Mouse (Mus musculus) inflammation-experienced regulatory T-cells, adult 6 months (primary cell): ENCODE results near the gene Dgcr6. TPM values are rescaled to one million over a fixed set of nuclear protein-coding genes. Genes with fewer than 3 reads are reported as not detected.

Experiments
- polyA plus RNA-seq, 3 experiments: library from polyadenylated mRNA; unstranded; fragments of 100-300 nt; shearing (Covaris generic); gene quantifications; one replicate each; pipeline ENCODE4 v1.2.1; 2017

The Dgcr6 gene
- polyA plus RNA-seq, 3 experiments from 2014 or later = 11.5 to 19.1 (median 15.0) TPM

Other genes starting within 250 kb of the Dgcr6 start
- gene B830017H08Rik, start 219.7 kb upstream of the Dgcr6 start, polyA plus RNA-seq = not detected
- 1 to 10 TPM in 2 of 3 experiments, under 1 TPM in 1; 0.67 to 1.9 (median 1.5) TPM for gene Car15, start 214.5 kb upstream of the Dgcr6 start, polyA plus RNA-seq
- under 1 TPM; 0.17 to 0.43 (median 0.18) TPM for gene Gm20518, start 161.2 kb upstream of the Dgcr6 start, polyA plus RNA-seq
- under 1 TPM in 1 of 3 experiments, not detected in 2; 0.13 TPM for gene Tssk1, start 158.6 kb upstream of the Dgcr6 start, polyA plus RNA-seq
- gene Dgcr2, start 154.3 kb upstream of the Dgcr6 start, polyA plus RNA-seq = 10 to 100 TPM; 16.4 to 21.8 (median 19.9) TPM
- gene Tssk2, start 154.2 kb upstream of the Dgcr6 start, polyA plus RNA-seq = under 1 TPM in 1 of 3 experiments, not detected in 2; 0.43 TPM
- gene Ess2, start 141.5 kb upstream of the Dgcr6 start, polyA plus RNA-seq = 10 to 100 TPM; 29.9 to 45.9 (median 39.7) TPM
- gene Gsc2, start 137.8 kb upstream of the Dgcr6 start, polyA plus RNA-seq = not detected
- gene Slc25a1, start 124.6 kb upstream of the Dgcr6 start, polyA plus RNA-seq = 10 to 100 TPM in 1 of 3 experiments, 1 to 10 TPM in 2; 4.4 to 12.6 (median 8.2) TPM
- gene Vpreb2, start 72.4 kb upstream of the Dgcr6 start, polyA plus RNA-seq = not detected
- 1 to 10 TPM; 1.1 to 5.3 (median 4.2) TPM for gene Prodh, start 37.3 kb downstream of the Dgcr6 start, polyA plus RNA-seq
- gene Rtn4r, start 74.8 kb downstream of the Dgcr6 start, polyA plus RNA-seq = not detected
- gene Ccdc188, start 165.0 kb downstream of the Dgcr6 start, polyA plus RNA-seq = not detected
- gene Zdhhc8, start 182.3 kb downstream of the Dgcr6 start, polyA plus RNA-seq = 1 to 10 TPM in 2 of 3 experiments, under 1 TPM in 1; 0.67 to 1.7 (median 1.5) TPM
- gene Trmt2a, start 195.8 kb downstream of the Dgcr6 start, polyA plus RNA-seq = 10 to 100 TPM; 31.1 to 45.8 (median 38.5) TPM
- gene Ranbp1, start 195.9 kb downstream of the Dgcr6 start, polyA plus RNA-seq = 100 to 1,000 TPM; 141 to 268 (median 158) TPM
- not detected for gene Gm49776, start 205.5 kb downstream of the Dgcr6 start, polyA plus RNA-seq
- gene Dgcr8, start 236.4 kb downstream of the Dgcr6 start, polyA plus RNA-seq = 10 to 100 TPM; 16.6 to 29.7 (median 19.9) TPM